Mouse (Mus musculus): ENCODE results near the gene Tspyl1.
A peak's percentile ranks its signal among the peaks of the same experiment; 100 is the strongest.

Gene Tspyl1

GRCm38 (mm10) chr10:34297980-34298753, 16.2 kb downstream of the Tspyl1 start:
- no peak for DNase-seq (ENCODE audit: low spot score in 2 of 2)

GRCm38 (mm10) chr10:34300368-34300767, 18.4 kb downstream of the Tspyl1 start:
- no peak for DNase-seq (ENCODE audit: low spot score in 2 of 2)

- DNase-seq (ENCODE audit: low spot score in 2 of 2), result no peak
Measured at GRCm38 (mm10) chr10:34307070-34307469, 25.1 kb downstream of the Tspyl1 start.

GRCm38 (mm10) chr10:34309915-34310685, 28.1 kb downstream of the Tspyl1 start:
- no peak for DNase-seq (ENCODE audit: low spot score in 2 of 2)

GRCm38 (mm10) chr10:34312536-34312935, 30.5 kb downstream of the Tspyl1 start:
- DNase-seq (ENCODE audit: low spot score in 2 of 2), result no peak

- no peak for DNase-seq (ENCODE audit: low spot score in 2 of 2)
Measured at GRCm38 (mm10) chr10:34316571-34317216, 34.7 kb downstream of the Tspyl1 start.

- no peak for DNase-seq (ENCODE audit: low spot score in 2 of 2)
Measured at GRCm38 (mm10) chr10:34317217-34317606, 35.2 kb downstream of the Tspyl1 start.

GRCm38 (mm10) chr10:34320809-34321208, 38.8 kb downstream of the Tspyl1 start:
- no peak for DNase-seq (ENCODE audit: low spot score in 2 of 2)

- no peak for DNase-seq (ENCODE audit: low spot score in 2 of 2)
Measured at GRCm38 (mm10) chr10:34326701-34327100, 44.7 kb downstream of the Tspyl1 start.

- DNase-seq (ENCODE audit: low spot score in 2 of 2), result no peak
Measured at GRCm38 (mm10) chr10:34327144-34327543, 45.2 kb downstream of the Tspyl1 start.

GRCm38 (mm10) chr10:34328310-34328709, 46.3 kb downstream of the Tspyl1 start:
- peak; percentile 14 to 38 for DNase-seq (ENCODE audit: low spot score in 2 of 2)
